Mouse (Mus musculus): ENCODE data around the gene Ism2. TPM values are rescaled to one million over a fixed set of nuclear protein-coding genes. Genes with fewer than 3 reads are reported as not detected.
"Not testable (repeated sequence)": the region's sequence is repeated elsewhere in the genome, so short reads cannot be mapped to it uniquely, and the experiment has no call there.

The Ism2 gene
- total RNA-seq, 2 experiments from 2014 or later: 0.43 TPM; not detected in 1

DNA sequence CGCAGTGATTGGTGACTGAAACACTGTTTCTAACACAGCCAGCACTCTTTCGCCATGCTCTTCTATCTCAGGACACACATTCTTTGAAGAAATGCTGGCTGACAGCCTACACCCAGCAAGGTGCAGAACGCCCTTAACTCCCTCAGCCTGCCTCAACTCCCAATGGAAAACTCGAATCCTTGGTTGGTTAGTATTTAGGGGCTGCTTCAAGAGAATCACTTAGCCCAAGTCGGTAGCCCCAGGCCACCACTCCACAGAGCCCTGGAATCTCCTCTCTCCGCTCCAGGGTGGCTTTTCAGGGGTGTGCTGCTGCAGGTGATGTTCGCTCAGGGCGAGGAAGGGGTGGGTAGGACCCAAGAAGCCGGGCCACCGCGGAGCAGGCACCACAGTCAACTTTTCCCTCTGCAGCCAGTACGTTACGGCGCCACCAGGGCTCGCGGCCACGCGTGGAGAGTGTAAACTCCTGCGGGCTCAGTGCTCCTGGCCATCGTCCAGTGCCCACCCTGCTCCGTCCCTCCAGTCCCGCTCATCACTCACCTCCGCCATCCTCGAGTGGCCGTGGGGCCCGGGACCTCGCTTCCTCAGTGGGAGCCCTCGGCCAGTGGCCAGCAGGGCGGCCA lies 358 bp downstream of the Ism2 start:
- no peak for DNase-seq
- intact Hi-C loops (cut with DNase I): no loop called here

DNA sequence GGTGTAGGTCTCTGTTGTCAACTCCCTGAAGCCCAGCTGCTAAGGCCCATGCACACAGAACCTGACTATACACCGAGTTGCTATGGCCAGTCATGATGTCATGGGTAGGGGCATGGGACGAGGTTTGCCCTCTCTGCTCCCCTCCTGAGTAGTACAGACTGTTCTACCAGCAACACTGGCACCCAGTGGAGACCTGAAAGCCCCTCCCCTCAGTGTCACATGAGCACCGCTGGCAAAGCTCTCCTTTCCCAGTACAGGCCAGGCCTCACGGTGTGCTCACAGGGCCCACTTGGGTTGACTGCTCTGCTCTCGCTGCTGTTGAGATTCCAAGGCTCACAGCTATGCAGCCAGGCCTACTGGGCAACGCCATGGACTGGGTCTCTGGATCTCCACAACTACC lies 5.6 kb downstream of the Ism2 start:
- intact Hi-C loops (cut with DNase I): no loop called here
- no peak for DNase-seq

DNA sequence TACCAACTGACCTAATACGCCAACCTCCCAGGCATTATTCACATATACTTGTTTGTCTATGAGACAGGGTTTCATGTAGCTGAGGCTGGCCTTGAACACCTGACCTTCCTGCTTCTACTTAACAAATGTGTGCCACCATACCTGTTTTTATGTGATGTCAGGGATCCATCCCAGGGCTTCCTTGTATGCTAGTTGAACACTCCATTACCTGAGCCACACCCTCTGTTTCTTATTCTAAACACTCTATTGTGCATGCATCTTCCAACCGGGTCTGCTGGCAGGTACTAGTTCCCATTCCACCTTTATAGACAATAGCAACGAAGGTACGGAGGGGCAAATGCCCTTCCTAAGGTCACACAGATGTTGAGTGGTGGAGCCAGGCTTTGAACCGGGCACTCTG lies 10.4 kb downstream of the Ism2 start:
- intact Hi-C loops (cut with DNase I): no loop called here
- no peak for DNase-seq

DNA sequence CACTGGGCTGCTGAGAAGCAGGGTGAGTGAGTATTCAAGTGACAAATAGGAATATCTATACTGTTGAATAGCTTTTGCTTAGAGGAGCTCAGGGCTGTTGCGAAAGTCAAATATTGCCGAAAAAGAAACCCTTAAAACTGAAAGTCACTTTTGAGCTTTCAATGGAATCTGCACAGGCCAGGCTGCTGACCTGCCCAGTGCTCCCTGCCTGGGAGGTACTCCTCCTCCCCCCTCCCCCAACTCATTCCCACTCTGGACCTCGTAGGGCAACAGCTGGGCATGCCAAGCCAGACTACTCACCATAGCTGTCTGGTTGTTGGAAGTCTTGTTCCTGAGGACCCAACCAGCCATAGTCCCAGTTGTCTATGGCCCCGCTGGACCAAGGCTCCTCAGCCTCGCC lies 14.8 kb downstream of the Ism2 start:
- no peak for DNase-seq
- intact Hi-C loops (cut with DNase I): no loop called here

DNA sequence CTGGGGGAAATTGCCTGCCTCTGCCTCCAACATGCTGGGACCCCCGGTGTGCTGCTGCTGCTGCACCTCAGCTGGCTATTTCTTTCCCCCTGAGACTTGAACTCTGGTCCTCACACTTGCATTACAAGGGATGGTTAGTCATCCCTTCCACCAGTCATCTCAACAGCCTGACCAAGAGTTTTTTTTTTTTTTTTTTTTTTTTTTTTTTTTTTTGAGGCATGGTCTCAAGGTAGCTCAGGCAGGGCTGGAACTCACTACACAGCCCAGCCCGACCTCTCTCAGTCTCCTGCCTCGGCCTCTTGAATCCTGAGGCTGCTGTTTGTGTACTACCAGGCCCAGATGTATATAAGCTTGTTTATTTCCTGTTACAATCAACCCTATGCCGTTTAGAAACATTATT lies 15.2 kb downstream of the Ism2 start:
- intact Hi-C loops (cut with DNase I): no loop called here
- DNase-seq: no peak

DNA sequence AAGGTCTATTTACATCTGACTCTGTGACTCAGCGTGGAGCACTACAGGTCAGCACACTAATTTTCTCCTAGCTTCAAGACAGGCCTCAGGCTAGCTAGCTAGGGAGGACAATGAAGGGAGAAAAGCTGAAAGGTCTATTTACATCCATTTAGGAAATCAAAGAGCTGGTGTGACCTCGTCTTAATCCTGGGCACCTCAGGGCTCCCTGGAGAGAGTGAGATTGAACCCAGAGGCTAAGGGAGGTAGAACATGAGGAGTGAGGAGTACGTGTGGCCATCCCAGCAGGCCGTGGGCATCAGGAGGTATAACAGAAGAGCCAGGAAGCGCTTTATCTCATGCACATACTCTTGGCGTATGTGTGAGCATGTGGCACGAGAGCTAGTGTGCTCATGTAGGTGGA lies 15.8 kb downstream of the Ism2 start:
- intact Hi-C loops (cut with DNase I): no loop called here
- no peak for DNase-seq

DNA sequence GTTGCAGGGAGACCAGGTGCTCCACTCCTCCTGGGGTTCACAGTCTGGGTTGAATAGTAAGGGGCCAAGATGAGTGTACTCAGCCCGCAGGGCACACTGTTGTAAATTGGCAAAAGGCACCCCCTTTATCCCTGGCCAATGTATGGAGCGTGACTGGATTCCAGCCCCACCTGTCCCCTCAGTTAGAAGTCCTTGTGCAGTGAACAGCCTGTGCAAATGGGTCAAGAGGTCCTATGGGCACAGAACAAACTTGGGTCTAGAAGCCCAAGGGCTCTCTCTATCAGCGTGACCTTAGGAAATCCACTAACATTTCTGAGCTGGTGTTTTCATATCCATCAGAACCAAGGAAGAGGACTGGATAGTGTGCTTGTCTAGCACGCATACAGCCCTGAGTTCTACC lies 16.8 kb downstream of the Ism2 start:
- intact Hi-C loops (cut with DNase I): no loop called here
- DNase-seq: no peak

DNA sequence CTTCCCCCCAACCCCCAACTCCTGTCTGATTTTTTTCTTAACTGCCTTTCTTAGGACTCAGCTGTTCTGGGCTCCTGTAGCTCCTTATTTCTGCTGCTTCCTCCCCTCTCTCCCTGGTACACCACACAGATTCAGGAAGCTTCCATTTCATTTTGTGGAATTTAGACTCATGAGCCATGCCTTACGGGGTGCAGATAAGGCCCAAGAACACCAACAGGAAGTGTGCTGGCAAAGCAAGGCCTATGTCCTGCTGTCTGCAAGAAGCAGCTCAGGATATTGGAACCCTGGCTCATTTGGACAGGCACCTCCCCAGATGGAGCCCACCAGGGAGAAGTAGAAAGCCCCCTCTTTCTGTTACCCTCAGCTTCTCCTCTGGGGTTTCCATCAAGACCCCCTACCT lies 17.7 kb downstream of the Ism2 start:
- intact Hi-C loops (cut with DNase I): no loop called here
- DNase-seq: no peak

DNA sequence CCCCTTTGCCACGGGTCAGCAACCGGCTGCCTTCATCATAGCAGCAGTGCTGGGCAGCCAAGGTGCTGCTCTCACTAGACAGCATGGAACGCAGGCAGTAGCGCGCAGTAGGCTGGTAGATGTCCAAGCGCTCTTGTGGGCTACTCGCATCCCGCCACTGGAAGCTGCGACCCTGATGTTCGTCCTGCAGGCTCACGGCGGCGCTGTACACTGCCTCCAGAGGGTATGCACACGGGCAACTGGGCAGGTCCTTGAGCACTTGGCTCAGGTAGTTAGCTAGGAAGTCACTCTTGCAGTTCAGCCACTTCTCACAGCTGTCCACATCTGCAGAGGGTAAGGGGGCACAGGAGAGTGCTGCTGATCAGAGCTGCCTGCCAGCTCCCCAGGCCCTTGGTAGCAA lies 19.6 kb downstream of the Ism2 start:
- intact Hi-C loops (cut with DNase I): no loop called here
- peak in 1 of 2 experiments; percentile 7 for DNase-seq

DNA sequence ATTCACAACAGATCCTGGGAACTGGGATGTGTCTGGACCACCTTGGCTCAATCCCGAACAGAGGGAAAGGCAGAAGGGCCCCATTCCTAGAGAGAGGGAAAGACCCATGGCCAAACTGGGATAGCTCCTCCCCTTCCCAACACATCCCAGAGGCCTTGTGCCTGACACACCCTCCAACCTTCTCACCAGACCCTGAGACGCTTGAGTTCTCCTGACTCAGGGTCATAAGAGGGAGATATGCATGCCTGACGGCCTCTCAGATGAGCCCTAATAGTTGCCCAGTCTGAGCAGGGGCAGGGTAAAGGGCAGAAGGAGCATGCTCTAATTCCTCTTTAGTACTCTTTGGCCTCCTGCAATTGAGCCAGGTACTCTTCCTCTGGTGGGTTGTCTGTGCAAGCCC lies 20.2 kb downstream of the Ism2 start:
- DNase-seq: no peak
- intact Hi-C loops (cut with DNase I): no loop called here

DNA sequence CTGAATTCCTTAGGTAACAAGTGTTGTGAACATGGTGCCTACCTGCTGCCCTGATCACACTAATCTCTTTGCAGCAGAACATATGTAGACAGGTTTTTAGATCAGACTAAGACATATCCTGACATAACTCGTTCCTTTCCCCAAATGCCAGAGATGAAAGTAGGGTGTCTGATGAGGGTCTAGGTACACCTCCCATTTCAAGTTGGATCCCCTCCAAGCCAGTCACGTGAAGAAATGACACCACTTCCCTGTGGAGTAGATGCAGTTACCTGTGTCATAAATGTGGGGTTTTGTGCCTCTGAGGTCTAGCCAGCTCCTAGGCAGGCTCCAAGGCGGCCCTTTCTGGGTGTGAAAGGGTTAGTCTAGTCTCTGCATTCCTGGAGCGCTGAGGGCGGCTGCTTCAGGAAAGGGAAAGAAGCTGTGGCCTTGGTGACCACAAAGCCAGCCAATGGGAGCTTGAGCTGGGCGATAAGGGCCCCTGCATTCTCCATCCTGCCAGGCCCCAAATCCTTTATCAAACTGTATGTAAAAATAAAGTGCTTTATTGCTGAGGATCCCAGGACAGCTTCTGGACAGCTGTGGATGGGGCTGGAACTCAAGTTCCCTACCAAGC lies 21.3 kb downstream of the Ism2 start:
- intact Hi-C loops (cut with DNase I): no loop called here
- DNase-seq: peak; percentile 41 to 63

DNA sequence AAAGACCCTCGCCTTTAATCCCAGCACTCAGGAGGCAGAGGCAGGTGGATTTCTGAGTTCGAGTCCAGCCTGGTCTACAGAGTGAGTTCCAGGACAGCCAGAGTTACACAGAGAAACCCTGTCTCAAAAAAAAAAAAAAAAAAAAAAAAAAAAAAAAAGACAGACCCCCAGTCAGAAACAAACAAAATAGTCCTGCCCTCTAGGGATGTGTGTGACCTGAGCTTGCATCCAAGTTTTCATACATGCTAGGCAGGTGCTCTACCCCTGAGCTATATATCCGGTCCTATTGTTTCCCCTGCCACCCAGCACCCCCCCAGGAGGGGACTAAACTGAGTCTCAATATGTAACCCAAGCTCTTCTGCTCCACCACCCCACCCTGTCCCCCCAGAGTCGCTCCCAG lies 22.3 kb downstream of the Ism2 start:
- intact Hi-C loops (cut with DNase I); DNase-seq: not testable (repeated sequence)

DNA sequence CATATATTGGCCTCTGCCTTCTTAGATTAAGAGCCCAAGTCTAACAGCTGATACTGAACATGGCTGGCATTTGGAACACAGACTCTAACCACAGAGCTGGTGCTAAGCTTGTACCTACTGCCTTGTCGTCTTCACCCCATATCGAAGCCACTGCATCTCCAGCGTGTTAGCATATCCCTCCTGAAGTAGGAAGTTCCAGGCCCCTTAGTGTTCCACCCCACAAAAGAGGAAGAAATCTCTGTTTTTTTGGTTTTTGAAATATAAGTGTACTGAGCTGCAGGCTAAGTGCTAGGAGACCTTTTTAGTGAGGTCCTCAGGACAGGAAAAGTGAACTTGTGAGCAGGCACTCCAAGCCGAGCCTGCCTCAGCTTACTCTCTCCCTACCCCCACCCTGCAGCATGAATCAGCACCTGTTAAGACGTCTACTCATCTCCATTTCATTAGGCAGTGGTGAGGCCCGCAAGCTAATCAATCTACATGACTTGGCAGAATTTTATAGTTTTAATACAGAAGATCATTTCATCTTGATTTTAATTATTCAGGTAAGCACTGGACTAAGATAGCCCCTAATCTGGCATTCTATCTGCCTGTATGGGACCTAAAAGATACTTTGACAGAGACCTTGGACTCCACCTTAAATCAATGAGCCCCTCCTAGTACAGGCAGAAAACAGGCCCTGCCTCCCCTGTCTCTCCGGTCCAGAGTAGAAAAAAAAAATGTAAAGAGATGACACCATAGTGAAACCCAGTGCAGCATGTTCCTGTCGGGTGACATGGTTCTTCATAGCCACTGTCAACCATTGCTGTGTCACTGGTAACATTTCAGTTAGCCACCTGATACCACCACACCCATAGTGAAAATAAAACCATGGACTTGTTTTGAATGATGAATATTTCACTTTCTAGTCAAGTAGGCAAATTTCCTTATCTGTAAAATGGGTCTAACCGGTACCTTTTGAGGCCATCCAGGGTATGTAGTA lies 24.4 kb downstream of the Ism2 start:
- no peak for DNase-seq
- intact Hi-C loops (cut with DNase I): no loop called here

DNA sequence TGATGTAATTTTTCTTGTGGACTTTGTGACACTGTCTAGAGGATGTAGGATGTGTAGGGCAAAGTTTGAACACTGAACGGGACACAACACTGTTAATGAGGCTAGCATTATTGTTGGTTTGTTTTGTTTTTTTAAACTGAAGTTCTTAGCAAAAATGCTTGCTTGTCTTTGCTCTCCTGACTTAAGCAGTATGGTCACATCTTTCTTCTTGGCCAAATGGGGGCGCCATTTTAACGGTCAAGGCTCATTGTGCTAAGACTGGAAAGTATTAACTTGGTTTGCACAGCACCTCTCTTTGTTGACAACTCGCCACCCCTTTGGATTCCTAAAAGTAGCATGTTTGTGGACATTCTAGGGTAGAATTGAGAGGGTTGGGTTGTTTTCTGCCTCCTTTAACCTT lies 31.8 kb downstream of the Ism2 start:
- peak; percentile 43 to 57 for DNase-seq

DNA sequence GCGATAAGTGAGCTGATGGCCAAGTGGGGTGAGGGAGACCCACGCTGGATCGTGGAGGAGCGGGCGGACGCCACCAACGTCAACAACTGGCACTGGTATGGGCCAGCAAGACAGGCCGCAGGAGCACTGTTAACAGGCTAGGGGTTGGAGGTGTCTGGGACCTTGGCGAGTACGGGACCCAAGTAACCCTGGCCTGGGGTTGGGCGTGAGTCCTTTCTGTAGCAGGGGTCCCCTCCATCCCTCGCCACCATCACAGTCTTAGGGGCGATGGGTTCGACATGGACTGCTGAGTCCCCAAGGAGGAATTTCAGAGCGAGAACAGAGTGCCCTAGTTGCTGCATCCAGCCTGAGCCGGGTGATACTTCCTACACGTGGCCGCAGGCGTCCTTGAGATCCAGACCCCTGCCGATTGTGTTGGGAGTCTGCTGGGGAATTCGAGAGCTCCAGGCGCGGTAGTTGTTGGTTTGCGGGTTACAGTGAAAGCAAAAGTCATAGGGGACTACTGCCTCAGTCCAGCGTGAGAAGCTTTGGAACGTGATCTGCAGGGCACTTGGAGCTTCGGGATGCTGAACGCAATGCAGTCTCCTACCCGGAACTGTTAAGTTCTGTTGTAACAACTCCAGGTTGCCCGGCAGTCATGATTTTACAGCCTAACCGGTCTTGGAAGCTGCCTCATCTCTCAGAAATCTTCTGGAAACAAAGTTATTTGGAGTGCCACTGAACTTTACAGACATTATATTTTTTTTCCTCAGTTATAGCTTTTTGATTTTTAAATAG lies 32.5 kb downstream of the Ism2 start:
- intact Hi-C loops (cut with DNase I): loop anchor here (1.0 to 5.0 kb wide), 2 partner anchors 67 to 150 kb away; no protein-coding TSS in a partner anchor
- DNase-seq: no peak

More for the DNA sequence above, 31.8 kb downstream of the Ism2 start:
- intact Hi-C loops (cut with DNase I): loop anchor here (5.0 kb wide), 1 partner anchor 150 kb away; no protein-coding TSS in a partner anchor

DNA sequence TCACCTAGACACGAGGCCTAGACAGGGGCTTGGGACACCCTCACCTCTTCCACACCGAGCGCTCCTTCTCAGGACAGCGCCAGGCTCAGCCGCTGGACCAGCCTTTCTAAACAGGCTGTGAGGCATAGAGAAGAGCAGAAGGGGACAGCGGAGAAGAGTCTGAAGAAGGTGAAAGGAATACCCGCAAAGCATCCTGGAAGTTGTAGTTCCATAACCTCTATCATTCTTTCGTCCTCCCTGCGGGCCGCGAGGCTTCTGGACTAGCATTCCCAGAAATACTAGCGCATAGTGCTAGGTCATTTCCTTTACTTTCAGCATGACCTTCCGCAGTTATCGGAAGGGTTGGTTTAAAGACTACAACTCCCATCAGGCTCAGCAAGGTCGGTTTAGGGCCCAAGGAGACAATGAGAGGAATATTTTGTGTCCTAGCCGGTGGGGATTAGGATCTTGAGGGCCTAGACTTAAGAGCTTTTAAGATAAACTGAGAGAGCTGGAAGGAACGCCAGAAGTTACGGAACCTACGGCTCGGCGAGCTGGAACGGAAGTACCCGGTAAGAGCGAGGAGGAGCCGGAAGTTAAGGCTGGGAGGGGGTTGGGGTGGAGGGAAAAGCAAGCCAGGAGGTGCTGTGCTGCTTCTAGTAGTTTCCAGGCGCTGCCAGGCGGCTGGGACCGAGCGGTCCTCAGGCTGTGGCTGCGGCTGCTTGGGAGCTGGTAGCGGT lies 33.2 kb downstream of the Ism2 start, which contains the start of the genes Vipas39 and Ahsa1:
Gene Vipas39 (minus strand): TSS at position 149 of the 719 bp plus-strand sequence.
Gene Ahsa1 (plus strand): TSS at position 372 of the 719 bp plus-strand sequence.
- peak; percentile 93 to 95 for DNase-seq
- intact Hi-C loops (cut with DNase I): loop anchor here (1.0 to 5.0 kb wide), 2 partner anchors 68 to 151 kb away; no protein-coding TSS in a partner anchor

DNA sequence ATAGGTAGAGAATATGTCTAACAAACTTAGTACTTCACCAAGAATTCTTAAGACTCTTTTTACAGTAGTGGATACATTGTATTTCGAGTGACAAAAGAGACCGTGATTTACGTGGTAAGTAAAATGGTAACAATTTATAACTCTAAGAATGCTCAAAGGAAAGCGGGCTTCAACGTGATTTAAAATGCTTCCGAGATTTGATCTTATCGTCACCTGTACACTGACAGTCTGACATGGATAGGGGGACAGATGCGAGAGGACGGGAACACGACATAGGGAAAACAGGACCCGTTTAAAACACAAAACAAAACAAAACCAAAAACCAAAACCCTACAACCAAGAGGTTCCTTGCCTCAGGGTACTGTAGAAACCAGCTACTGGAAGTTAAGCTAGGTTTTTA lies 34.1 kb downstream of the Ism2 start:
- no peak for DNase-seq
- intact Hi-C loops (cut with DNase I): loop anchor here (5.0 kb wide), 1 partner anchor 152 kb away; no protein-coding TSS in a partner anchor

DNA sequence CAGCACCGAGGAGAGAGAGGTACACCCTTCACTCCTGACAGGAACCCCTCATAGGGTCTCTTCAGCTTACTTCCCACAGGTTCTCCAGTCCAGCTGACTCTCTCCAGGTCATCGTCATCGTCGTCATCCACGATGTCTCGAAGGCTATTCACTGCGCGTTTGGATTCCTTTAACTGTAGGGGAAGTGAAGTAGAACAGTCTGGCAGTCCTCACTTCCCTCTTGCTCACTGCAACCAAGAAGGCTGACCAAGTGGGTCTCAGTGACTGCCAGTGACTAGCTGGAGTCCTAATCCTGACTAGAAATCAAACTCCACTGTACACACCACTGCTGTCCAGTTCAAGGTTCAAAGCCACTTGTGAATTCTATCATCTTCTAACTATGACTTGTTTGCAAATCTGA lies 38.9 kb downstream of the Ism2 start:
- intact Hi-C loops (cut with DNase I): loop anchor here (5.0 kb wide), 1 partner anchor 113 kb away; the partner anchor contains the start of genes Gstz1 and Pomt2
- no peak for DNase-seq

DNA sequence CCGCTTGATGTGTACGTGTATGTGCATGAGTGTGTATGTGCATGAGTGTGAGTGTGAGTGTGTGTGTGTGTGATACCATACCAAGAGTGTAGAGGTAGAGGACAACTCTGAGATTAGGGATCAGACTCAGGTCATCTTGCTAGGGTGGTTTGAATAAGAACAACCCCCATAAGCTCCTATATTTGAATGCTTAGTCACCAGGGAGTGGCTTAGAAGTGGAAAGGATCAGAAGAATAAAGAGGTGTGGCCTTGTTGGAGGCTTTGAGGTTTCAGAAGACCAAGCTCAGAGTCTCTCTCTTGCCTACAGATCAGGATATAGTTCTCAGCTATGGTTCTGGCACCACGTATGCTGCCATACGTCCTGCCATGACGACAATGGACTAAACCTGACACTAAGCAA lies 42.9 kb downstream of the Ism2 start:
- DNase-seq: no peak
- intact Hi-C loops (cut with DNase I): no loop called here

DNA sequence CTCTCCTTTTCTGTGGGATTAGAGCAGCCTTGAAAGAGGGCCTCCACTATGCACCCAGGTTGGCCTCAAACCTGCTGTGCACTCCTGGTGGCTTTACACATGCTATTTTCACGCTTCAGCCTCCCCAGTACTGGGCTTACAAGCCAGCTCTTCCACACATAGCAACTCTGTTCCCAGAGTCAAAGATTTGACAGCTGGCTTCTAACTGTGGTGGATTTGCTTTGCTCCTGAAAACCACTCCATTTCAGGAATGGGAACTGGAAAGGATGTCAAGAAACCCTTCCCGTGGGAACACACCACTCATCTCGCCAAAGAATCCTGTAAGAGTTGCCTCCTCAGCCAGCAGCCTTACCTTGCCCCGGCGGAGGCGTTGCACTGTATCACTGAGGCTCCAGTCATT lies 45.6 kb downstream of the Ism2 start:
- DNase-seq: no peak

More for the DNA sequence above, 45.6 kb downstream of the Ism2 start:
- intact Hi-C loops (cut with DNase I): loop anchor here (5.0 kb wide), 1 partner anchor 78 kb away; no protein-coding TSS in a partner anchor
